Comparison of ENCODE assay signal across 8 mouse cellular contexts in the genomic region with DNA sequence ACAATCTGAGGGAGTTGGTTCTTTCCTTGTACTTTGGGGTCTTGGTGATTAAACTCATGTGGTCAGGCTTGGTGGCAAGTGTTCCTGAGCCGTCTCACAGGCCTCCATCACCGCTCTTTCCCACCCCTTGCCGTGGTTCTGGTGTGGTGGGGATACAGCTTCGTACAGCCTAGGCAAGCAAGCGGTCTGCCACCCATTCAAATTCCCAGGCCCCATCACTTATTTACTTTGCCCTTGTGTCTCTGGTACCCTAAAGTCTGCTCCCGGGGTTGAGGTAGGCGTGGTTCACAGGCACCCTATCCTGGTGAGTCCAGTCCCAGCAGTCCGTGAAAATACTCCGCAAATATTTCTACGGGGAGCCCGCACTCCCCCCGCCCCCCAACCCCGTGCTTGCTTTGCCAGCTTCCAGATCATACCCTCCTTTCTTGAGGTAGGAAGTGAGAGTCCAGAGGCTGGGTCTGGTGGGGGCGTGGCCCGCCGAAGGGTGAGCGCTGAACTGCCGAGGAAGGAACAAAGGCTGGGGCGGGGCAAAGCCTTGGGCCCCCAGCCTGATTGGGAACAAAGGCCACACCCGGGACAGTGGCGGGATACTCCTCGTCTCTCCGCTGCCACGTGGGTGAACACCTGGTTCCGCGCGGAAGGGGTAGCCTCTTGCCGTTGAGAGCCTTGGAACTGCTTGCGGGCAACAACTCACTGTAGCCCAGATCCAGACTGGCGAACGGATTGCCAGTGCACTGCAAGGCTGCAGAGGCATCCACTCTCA. TPM values are rescaled to one million over a fixed set of nuclear protein-coding genes. Genes with fewer than 3 reads are reported as not detected.
DNase-seq lines count a peak whose midpoint lies in the region; ATAC-seq lines count a peak whose summit lies in the region.

No protein-coding gene starts in this region.

- H3K27me3 ChIP-seq in intestine, embryonic 16.5 days (replicated peaks; ENCODE audit: control insufficient read depth, insufficient read depth, low read length) = no peaks in the 10 kb centered on the region
- H3K27me3 ChIP-seq in neural tube, embryonic 12.5 days (replicated peaks) = no peaks in the 10 kb centered on the region

- peak overlapping the region; percentile 98 for H3K9ac ChIP-seq in intestine, embryonic 16.5 days (ENCODE audit: low read depth, low read length)
- H3K9ac ChIP-seq in neural tube, embryonic 12.5 days = peak overlapping the region; percentile 92

- peak; percentile 71 for ATAC-seq in common myeloid progenitor, adult 5-6 weeks (replicated peaks; ENCODE audit: low read depth, poor library complexity, severe bottlenecking)
- peak; percentile 72 for ATAC-seq in intestine, embryonic 16.5 days
- ATAC-seq in neural tube, embryonic 12.5 days (ENCODE audit: low FRiP score, low read depth) = peak; percentile 63

- peaks cover 6% of the 10 kb centered on the region for H3K36me3 ChIP-seq in intestine, embryonic 16.5 days (ENCODE audit: control insufficient read depth, insufficient read depth, low read length)
- peaks cover 25% of the 10 kb centered on the region for H3K36me3 ChIP-seq in neural tube, embryonic 12.5 days

- H3K4me3 ChIP-seq in intestine, embryonic 16.5 days (ENCODE audit: low read length) = peak overlapping the region; percentile 93
- H3K4me3 ChIP-seq in neural tube, embryonic 12.5 days = peak overlapping the region; percentile 95

- DNase-seq in ovary, adult 18-20 months (ENCODE audit: low spot score) = peak; percentile 80
- no peak for DNase-seq in ovary, postnatal 10 days (ENCODE audit: low spot score)
- peak; percentile 98 for DNase-seq in heart, adult 11 months
- DNase-seq in lung, adult 18-20 months = peak; percentile 86 to 89
- peak; percentile 83 for DNase-seq in thymus, postnatal 14 days

- WGBS in intestine, embryonic 16.5 days = 4% methylated on average over 31 of the region's 31 CpGs
- WGBS in neural tube, embryonic 12.5 days = 3% methylated on average over 31 of the region's 31 CpGs

- peak overlapping the region; percentile 99 for H3K27ac ChIP-seq in intestine, embryonic 16.5 days (ENCODE audit: low read length)
- H3K27ac ChIP-seq in neural tube, embryonic 12.5 days = peak overlapping the region; percentile 75

- H3K4me2 ChIP-seq in intestine, embryonic 16.5 days (ENCODE audit: low read depth, low read length) = peak overlapping the region; percentile 92
- peak overlapping the region; percentile 92 for H3K4me2 ChIP-seq in neural tube, embryonic 12.5 days (replicated peaks)

- peaks cover 21% of the 10 kb centered on the region for H3K4me1 ChIP-seq in intestine, embryonic 16.5 days (ENCODE audit: control insufficient read depth, insufficient read depth, low read length)
- H3K4me1 ChIP-seq in neural tube, embryonic 12.5 days = peaks cover 21% of the 10 kb centered on the region

- no peaks in the 10 kb centered on the region for H3K9me3 ChIP-seq in intestine, embryonic 16.5 days (ENCODE audit: control insufficient read depth, low read length)
- no peaks in the 10 kb centered on the region for H3K9me3 ChIP-seq in neural tube, embryonic 12.5 days

RNA-seq across cellular contexts. Expression of gene Chmp2a, which starts 11.7 kb away (rescaled TPM):
- total RNA-seq in common myeloid progenitor, adult 5-6 weeks (2017) = 147 and 158 TPM in 2 replicates
- polyA plus RNA-seq in intestine, embryonic 16.5 days (2015; fragmentation: Nextera tagmentation; extraction: Ambion mirVana) = 199 and 202 TPM in 2 replicates
- polyA plus RNA-seq in neural tube, embryonic 12.5 days (2016; fragmentation: Nextera tagmentation; extraction: Ambion mirVana) = 150 and 151 TPM in 2 replicates

RNA-seq across cellular contexts. Expression of gene Zbtb45, which starts 13.1 kb away (rescaled TPM):
- 9.7 and 9.8 TPM in 2 replicates for total RNA-seq in common myeloid progenitor, adult 5-6 weeks (2017)
- polyA plus RNA-seq in intestine, embryonic 16.5 days (2015; fragmentation: Nextera tagmentation; extraction: Ambion mirVana) = 22.2 and 23.2 TPM in 2 replicates
- 31.8 and 39.9 TPM in 2 replicates for polyA plus RNA-seq in neural tube, embryonic 12.5 days (2016; fragmentation: Nextera tagmentation; extraction: Ambion mirVana)

RNA-seq across cellular contexts. Expression of gene Ube2m, which starts 15.1 kb away (rescaled TPM):
- 97.7 and 99.2 TPM in 2 replicates for total RNA-seq in common myeloid progenitor, adult 5-6 weeks (2017)
- polyA plus RNA-seq in intestine, embryonic 16.5 days (2015; fragmentation: Nextera tagmentation; extraction: Ambion mirVana) = 19.5 and 25.0 TPM in 2 replicates
- 206 and 215 TPM in 2 replicates for polyA plus RNA-seq in neural tube, embryonic 12.5 days (2016; fragmentation: Nextera tagmentation; extraction: Ambion mirVana)

RNA-seq across cellular contexts. Expression of gene Trim28, which starts 24.0 kb away (rescaled TPM):
- 481 and 549 TPM in 2 replicates for total RNA-seq in common myeloid progenitor, adult 5-6 weeks (2017)
- 116 and 131 TPM in 2 replicates for polyA plus RNA-seq in intestine, embryonic 16.5 days (2015; fragmentation: Nextera tagmentation; extraction: Ambion mirVana)
- polyA plus RNA-seq in neural tube, embryonic 12.5 days (2016; fragmentation: Nextera tagmentation; extraction: Ambion mirVana) = 382 and 393 TPM in 2 replicates

RNA-seq across cellular contexts. Expression of gene Slc27a5, which starts 25.0 kb away (rescaled TPM):
- not detected in 2 replicates for total RNA-seq in common myeloid progenitor, adult 5-6 weeks (2017)
- 0.84 and 0.89 TPM in 2 replicates for polyA plus RNA-seq in intestine, embryonic 16.5 days (2015; fragmentation: Nextera tagmentation; extraction: Ambion mirVana)
- 0.33 and 0.46 TPM in 2 replicates for polyA plus RNA-seq in neural tube, embryonic 12.5 days (2016; fragmentation: Nextera tagmentation; extraction: Ambion mirVana)
